Mouse (Mus musculus) midbrain, embryonic 11.5 days (tissue): Measurements from ENCODE around the gene Ghrh. TPM values are rescaled to one million over a fixed set of nuclear protein-coding genes. Genes with fewer than 3 reads are reported as not detected.
A peak's percentile ranks its signal among the peaks of the same experiment; 100 is the strongest.

Experiments
- ATAC-seq: fragments of 200-750 bp; cut with Nextera tagmentation; 2 replicates; pipeline ENCODE4 v1.8.0; 2017; ENCODE audit warnings: moderate TSS enrichment, moderate library complexity; ENCODE audit not compliant: low FRiP score
- DNase-seq: peaks from one replicate; pipeline ENCODE4 v3.0.0; 2015; ENCODE audit warnings: low spot score; ENCODE audit errors: missing footprints
- H3K27ac ChIP-seq: fragments of 300-500 bp; sonication (generic); 2 replicates; pipeline ENCODE4 v1.5.1; 2014; ENCODE audit warnings: low read depth, low read length
- H3K27me3 ChIP-seq: fragments of 300-500 bp; sonication (generic); 2 replicates; pipeline ENCODE4 v1.6.1; 2014; ENCODE audit warnings: mild to moderate bottlenecking, low read length, moderate library complexity, mixed read lengths; ENCODE audit not compliant: control insufficient read depth, insufficient read depth
- H3K36me3 ChIP-seq: fragments of 300-500 bp; sonication (generic); 2 replicates; pipeline ENCODE4 v1.6.1; 2014; ENCODE audit warnings: mild to moderate bottlenecking, low read length, moderate library complexity, mixed read lengths; ENCODE audit not compliant: control insufficient read depth, insufficient read depth
- H3K4me1 ChIP-seq: fragments of 300-500 bp; sonication (generic); 2 replicates; pipeline ENCODE4 v1.6.1; 2014; ENCODE audit warnings: low read length; ENCODE audit not compliant: control insufficient read depth, insufficient read depth
- H3K4me2 ChIP-seq: fragments of 300-500 bp; sonication (generic); 2 replicates; pipeline ENCODE4 v1.6.1; 2014; ENCODE audit warnings: mild to moderate bottlenecking, moderate library complexity
- H3K4me3 ChIP-seq: fragments of 300-500 bp; sonication (generic); 2 replicates; pipeline ENCODE4 v1.5.1; 2014; ENCODE audit warnings: low read depth, low read length
- H3K9ac ChIP-seq: fragments of 300-500 bp; sonication (generic); 2 replicates; pipeline ENCODE4 v1.6.1; 2014; ENCODE audit warnings: low read length
- H3K9me3 ChIP-seq: fragments of 300-500 bp; sonication (generic); 2 replicates; pipeline ENCODE4 v1.6.1; 2016; ENCODE audit warnings: low read length; ENCODE audit not compliant: control insufficient read depth
- WGBS: fragments of 180-500 bp; shearing (Covaris S2); extraction: QIAGEN DNeasy Blood & Tissue Kit; methylation state at CpG from one replicate; pipeline ENCODE4 v1.1.7; 2014; 5-methylcytosine and 5-hydroxymethylcytosine counted together
- polyA plus RNA-seq: library from polyadenylated mRNA; unstranded; fragments of >200 nt; fragmentation: Nextera tagmentation; extraction: Ambion mirVana; gene quantifications from 2 replicates; pipeline ENCODE4 v1.2.1, GENCODE M21; 2014

Ghrh gene
- polyA plus RNA-seq, 1 experiment from 2014 or later, result 1.6 TPM

- ATAC-seq (no peak), DNase-seq (no peak)
- H3K27ac ChIP-seq, result no peak overlapping the region
- no peak overlapping the region for H3K9ac ChIP-seq
- no peak overlapping the region for H3K4me3 ChIP-seq
- H3K27me3 ChIP-seq, result no peaks in the 10 kb centered on the region
- WGBS, result 87% methylated on average over 5 of the region's 5 CpGs
- H3K4me1 ChIP-seq, result no peaks in the 10 kb centered on the region
- no peak overlapping the region for H3K4me2 ChIP-seq
- H3K9me3 ChIP-seq, result no peaks in the 10 kb centered on the region
- no peaks in the 10 kb centered on the region for H3K36me3 ChIP-seq
Measured at GRCm38 (mm10) chr2:157360028-157360427, 12.7 kb upstream of the Ghrh start.

DNA sequence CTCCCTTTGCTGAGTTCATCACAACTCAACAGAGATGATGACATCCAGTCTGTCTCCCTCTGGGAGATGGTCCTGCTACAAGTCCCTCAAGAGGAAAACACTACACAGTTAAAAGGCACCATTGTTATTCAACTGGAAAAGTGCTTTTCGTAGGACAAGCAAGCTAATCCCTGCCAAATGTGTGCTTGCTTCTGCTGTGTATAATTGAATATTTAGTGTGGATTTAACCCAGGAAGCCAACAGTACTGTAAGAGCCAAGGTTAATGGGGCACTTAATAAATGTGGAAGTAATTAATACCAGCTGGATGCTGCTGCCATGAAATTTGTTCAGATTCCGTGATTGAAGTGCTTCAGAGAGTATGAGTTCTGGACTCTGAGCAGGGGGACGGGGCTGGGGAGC lies 6.8 kb upstream of the Ghrh start:
- Histone ChIP-seq H3K4me1 (peaks cover 5% of the 10 kb centered on the region), H3K4me2 (no peak overlapping the region), H3K27ac (no peak overlapping the region), H3K36me3 (no peaks in the 10 kb centered on the region), H3K27me3 (no peaks in the 10 kb centered on the region), H3K9ac (no peak overlapping the region), H3K9me3 (no peaks in the 10 kb centered on the region), H3K4me3 (no peak overlapping the region)
- ATAC-seq (no peak), DNase-seq (no peak)
- 80% methylated on average over 3 of the region's 3 CpGs for WGBS

GRCm38 (mm10) chr2:157353183-157353582 lies 5.9 kb upstream of the Ghrh start:
- H3K27me3 ChIP-seq, result no peaks in the 10 kb centered on the region
- 80% methylated on average over 4 of the region's 4 CpGs for WGBS
- H3K4me1 ChIP-seq, result peaks cover 11% of the 10 kb centered on the region
- no peak overlapping the region for H3K27ac ChIP-seq
- no peak overlapping the region for H3K9ac ChIP-seq
- H3K4me2 ChIP-seq, result no peak overlapping the region
- DNase-seq, result no peak
- H3K36me3 ChIP-seq, result no peaks in the 10 kb centered on the region
- H3K9me3 ChIP-seq, result no peaks in the 10 kb centered on the region
- no peak overlapping the region for H3K4me3 ChIP-seq
- ATAC-seq, result no peak

- peak overlapping the region; percentile 14; the same call in 1 of the 2 replicates for H3K9ac ChIP-seq
- DNase-seq (no peak), ATAC-seq (peak; percentile 71)
- peak overlapping the region; percentile 67 for H3K27ac ChIP-seq
- peaks cover 19% of the 10 kb centered on the region for H3K4me1 ChIP-seq
- H3K4me2 ChIP-seq, result no peak overlapping the region
- no peaks in the 10 kb centered on the region for H3K27me3 ChIP-seq
- H3K9me3 ChIP-seq, result no peaks in the 10 kb centered on the region
- no peak overlapping the region for H3K4me3 ChIP-seq
- no peaks in the 10 kb centered on the region for H3K36me3 ChIP-seq
- WGBS, result 37% methylated on average over 12 of the region's 12 CpGs
Measured at GRCm38 (mm10) chr2:157349121-157349778, 1.9 kb upstream of the Ghrh start.

GRCm38 (mm10) chr2:157343337-157343736 lies 4.0 kb downstream of the Ghrh start:
- Histone ChIP-seq H3K27ac (peak overlapping the region; percentile 71; the same call in 1 of the 2 replicates), H3K4me1 (peaks cover 40% of the 10 kb centered on the region), H3K9me3 (no peaks in the 10 kb centered on the region), H3K27me3 (no peaks in the 10 kb centered on the region), H3K36me3 (no peaks in the 10 kb centered on the region), H3K4me2 (no peak overlapping the region), H3K4me3 (no peak overlapping the region), H3K9ac (no peak overlapping the region)
- 69% methylated on average over 6 of the region's 6 CpGs for WGBS
- DNase-seq, result no peak
- ATAC-seq, result no peak

DNA sequence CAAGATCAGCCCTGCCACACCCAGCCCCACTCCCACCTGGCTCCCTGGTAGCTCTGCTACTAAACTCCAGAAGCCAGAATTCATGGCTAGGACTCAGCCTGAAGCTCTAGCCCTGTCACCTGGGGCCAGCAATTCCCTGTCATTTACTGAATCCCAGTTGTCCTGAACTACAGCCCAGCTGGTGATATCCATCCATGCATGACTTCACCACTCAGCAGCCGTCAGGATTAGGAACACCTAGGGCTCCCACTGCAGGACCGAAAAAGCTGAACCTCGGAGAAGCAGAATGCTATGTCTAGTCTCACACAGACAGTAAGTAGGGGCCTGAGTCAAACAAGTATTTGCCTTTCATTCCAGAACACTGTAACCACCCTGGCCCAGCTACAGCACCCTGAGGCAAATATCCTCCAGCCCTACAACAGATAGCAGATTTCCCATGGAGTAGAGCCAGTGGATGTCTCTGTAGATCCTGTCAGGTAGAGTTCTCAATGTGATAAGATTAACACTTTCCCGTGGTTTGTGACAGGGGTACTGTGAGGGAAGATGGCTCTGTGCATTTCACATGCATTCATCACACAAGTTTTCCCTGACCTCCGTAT lies 4.9 kb downstream of the Ghrh start:
- peaks cover 33% of the 10 kb centered on the region for H3K4me1 ChIP-seq
- 29% methylated on average over 5 of the region's 5 CpGs for WGBS

GRCm38 (mm10) chr2:157341554-157342270 lies 5.6 kb downstream of the Ghrh start:
- H3K4me1 ChIP-seq, result peaks cover 33% of the 10 kb centered on the region
- WGBS, result 35% methylated on average over 11 of the region's 11 CpGs

More for the DNA sequence above, 4.9 kb downstream of the Ghrh start:
- H3K27ac ChIP-seq, result peak overlapping the region; percentile 71
- ATAC-seq (no peak), DNase-seq (peak; percentile 90)
- no peak overlapping the region for H3K4me2 ChIP-seq
- no peak overlapping the region for H3K4me3 ChIP-seq
- no peaks in the 10 kb centered on the region for H3K9me3 ChIP-seq
- peak overlapping the region; percentile 64 for H3K9ac ChIP-seq
- no peaks in the 10 kb centered on the region for H3K36me3 ChIP-seq
- no peaks in the 10 kb centered on the region for H3K27me3 ChIP-seq

GRCm38 (mm10) chr2:157340221-157340741 lies 7.0 kb downstream of the Ghrh start:
- DNase-seq (peak; percentile 94), ATAC-seq (peak; percentile 76)
- H3K4me2 ChIP-seq, result no peak overlapping the region
- H3K9me3 ChIP-seq, result no peaks in the 10 kb centered on the region
- WGBS, result 15% methylated on average over 7 of the region's 7 CpGs
- H3K27me3 ChIP-seq, result no peaks in the 10 kb centered on the region
- H3K27ac ChIP-seq, result peak overlapping the region; percentile 92
- H3K4me3 ChIP-seq, result no peak overlapping the region
- peak overlapping the region; percentile 62 for H3K9ac ChIP-seq
- H3K4me1 ChIP-seq, result peaks cover 33% of the 10 kb centered on the region
- no peaks in the 10 kb centered on the region for H3K36me3 ChIP-seq

More at GRCm38 (mm10) chr2:157341554-157342270, 5.6 kb downstream of the Ghrh start:
- DNase-seq (peak; percentile 98), ATAC-seq (peak; percentile 43)
- peak overlapping the region; percentile 64 for H3K9ac ChIP-seq
- no peaks in the 10 kb centered on the region for H3K27me3 ChIP-seq
- H3K27ac ChIP-seq, result peak overlapping the region; percentile 92
- no peak overlapping the region for H3K4me2 ChIP-seq
- H3K4me3 ChIP-seq, result no peak overlapping the region
- no peaks in the 10 kb centered on the region for H3K9me3 ChIP-seq
- H3K36me3 ChIP-seq, result no peaks in the 10 kb centered on the region

DNA sequence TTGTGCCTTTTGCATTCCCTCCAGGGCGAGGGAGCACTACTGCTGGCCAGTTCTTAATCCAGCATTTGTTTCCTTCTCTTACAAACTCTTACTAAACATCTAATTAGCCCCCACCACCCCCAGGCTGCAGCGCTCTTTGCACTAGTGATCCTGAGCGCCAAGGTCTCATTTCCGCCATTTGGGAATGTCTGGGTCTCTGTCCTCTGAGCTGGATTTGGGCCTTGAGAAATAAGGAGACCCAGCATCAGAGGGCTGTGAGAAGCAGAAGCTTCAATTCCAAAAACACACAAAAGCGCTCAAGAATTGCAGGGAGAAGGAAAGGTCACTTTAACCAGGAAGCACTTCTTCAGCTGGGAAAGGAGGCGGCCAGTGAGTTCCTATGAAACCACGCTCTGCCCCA lies 7.8 kb downstream of the Ghrh start:
- Histone ChIP-seq H3K4me1 (peaks cover 33% of the 10 kb centered on the region), H3K27me3 (no peaks in the 10 kb centered on the region), H3K4me3 (no peak overlapping the region), H3K36me3 (no peaks in the 10 kb centered on the region), H3K9me3 (no peaks in the 10 kb centered on the region), H3K4me2 (no peak overlapping the region), H3K9ac (peak overlapping the region; percentile 62), H3K27ac (peak overlapping the region; percentile 92)
- no peak for ATAC-seq
- DNase-seq, result no peak
- 71% methylated on average over 7 of the region's 7 CpGs for WGBS
